Mouse (Mus musculus) right cerebral cortex, postnatal 10 days (tissue): ENCODE measurements around the gene Mansc4.
A peak's percentile ranks its signal among the peaks of the same experiment; 100 is the strongest.

Experiments used
- DNase-seq, 2 experiments: peaks; one replicate each; pipeline ENCODE4 v3.0.0; 2021; ENCODE audit warnings: low spot score in 2 of 2

The Mansc4 gene

GRCm38 (mm10) chr6:147079919-147080318 lies 6.9 kb downstream of the Mansc4 start:
- DNase-seq = no peak

- no peak for DNase-seq
These were observed 10.0 kb downstream of the Mansc4 start for GRCm38 (mm10) chr6:147076878-147077277.

GRCm38 (mm10) chr6:147075808-147076387 lies 10.9 kb downstream of the Mansc4 start:
- DNase-seq = peak in 1 of 2 experiments; percentile 50

- DNase-seq = no peak
These were observed 21.9 kb downstream of the Mansc4 start for GRCm38 (mm10) chr6:147064944-147065261.

- no peak for DNase-seq
These were observed 22.4 kb downstream of the Mansc4 start for GRCm38 (mm10) chr6:147064226-147064943.

- peak in 1 of 2 experiments; percentile 14 for DNase-seq
These were observed 24.1 kb downstream of the Mansc4 start for GRCm38 (mm10) chr6:147062694-147063093.

- peak in 1 of 2 experiments; percentile 23 for DNase-seq
These were observed 24.8 kb downstream of the Mansc4 start for GRCm38 (mm10) chr6:147062034-147062433.

GRCm38 (mm10) chr6:147061630-147062029 lies 25.2 kb downstream of the Mansc4 start:
- peak in 1 of 2 experiments; percentile 17 for DNase-seq

GRCm38 (mm10) chr6:147059326-147059725 lies 27.5 kb downstream of the Mansc4 start:
- no peak for DNase-seq

- no peak for DNase-seq
These were observed 31.4 kb downstream of the Mansc4 start for GRCm38 (mm10) chr6:147055374-147055977.

GRCm38 (mm10) chr6:147053785-147054646 lies 32.8 kb downstream of the Mansc4 start:
- no peak for DNase-seq

- DNase-seq = no peak
These were observed 34.4 kb downstream of the Mansc4 start for GRCm38 (mm10) chr6:147052440-147052839.

GRCm38 (mm10) chr6:147051666-147052065 lies 35.2 kb downstream of the Mansc4 start:
- no peak for DNase-seq

GRCm38 (mm10) chr6:147049239-147049805 lies 37.5 kb downstream of the Mansc4 start:
- DNase-seq = no peak

GRCm38 (mm10) chr6:147043633-147044032 lies 43.2 kb downstream of the Mansc4 start:
- DNase-seq = no peak

- peak; percentile 94 to 95 for DNase-seq
These were observed 44.2 kb downstream of the Mansc4 start, which contains the start of gene Mrps35 for GRCm38 (mm10) chr6:147042291-147043290. Mrps35 (plus strand) TSS chr6:147042764.

GRCm38 (mm10) chr6:147032303-147032925 lies 54.4 kb downstream of the Mansc4 start, which contains the start of gene Rep15:
Rep15 (plus strand) TSS chr6:147032584.
- DNase-seq = no peak

- no peak for DNase-seq
These were observed 56.5 kb downstream of the Mansc4 start for GRCm38 (mm10) chr6:147030096-147030885.

GRCm38 (mm10) chr6:147029591-147029990 lies 57.2 kb downstream of the Mansc4 start:
- DNase-seq = peak in 1 of 2 experiments; percentile 44
